Mouse (Mus musculus): ENCODE measurements around the gene Kat6b.

GRCm38 (mm10) chr14:21501048-21501657, 19.9 kb downstream of the Kat6b start:
- TF ChIP-seq NELFE (IDR thresholded peaks at IDR 0.05; ENCODE audit: low read depth, low read length) (no peak), CTCF (conservative IDR thresholded peaks at IDR 0.05 in 1 of 2, IDR thresholded peaks at IDR 0.05 in 1 of 2; ENCODE audit: low read depth in 2 of 2, low read length in 2 of 2) (no peak), POLR2AphosphoS2 (IDR thresholded peaks at IDR 0.05; ENCODE audit: low read depth, low read length) (no peak), ETS1 (conservative IDR thresholded peaks at IDR 0.05; ENCODE audit: low read depth, low read length) (no peak), TBP (conservative IDR thresholded peaks at IDR 0.05; ENCODE audit: low read depth, low read length) (no peak), POLR2A (IDR thresholded peaks at IDR 0.05; ENCODE audit: low read depth, low read length) (0 out of 2 replicates have a peak, but pooled peaks have one; percentile 0), ZMIZ1 (IDR thresholded peaks at IDR 0.05; ENCODE audit: low read depth, low read length) (no peak; the same call in 1 of the 2 replicates)

All from CH12.LX (cell line).